Mouse (Mus musculus) G1E-ER4 (cell line): ENCODE results near the gene Gorasp2. TPM values are rescaled to one million over a fixed set of nuclear protein-coding genes. Genes with fewer than 3 reads are reported as not detected.

ENCODE experiments used
- GATA1 ChIP-seq: IDR thresholded peaks from one replicate; pipeline ENCODE4 v1.8.0; 2012; ENCODE audit warnings: low read length, inconsistent platforms
- polyA plus RNA-seq: library from polyadenylated mRNA; stranded (reverse); fragments of >175 nt; gene quantifications from 2 replicates; pipeline ENCODE4 v1.2.3, GENCODE M21; 2012

Gorasp2 gene
- polyA plus RNA-seq, 1 experiment, result 67.5 TPM

DNA sequence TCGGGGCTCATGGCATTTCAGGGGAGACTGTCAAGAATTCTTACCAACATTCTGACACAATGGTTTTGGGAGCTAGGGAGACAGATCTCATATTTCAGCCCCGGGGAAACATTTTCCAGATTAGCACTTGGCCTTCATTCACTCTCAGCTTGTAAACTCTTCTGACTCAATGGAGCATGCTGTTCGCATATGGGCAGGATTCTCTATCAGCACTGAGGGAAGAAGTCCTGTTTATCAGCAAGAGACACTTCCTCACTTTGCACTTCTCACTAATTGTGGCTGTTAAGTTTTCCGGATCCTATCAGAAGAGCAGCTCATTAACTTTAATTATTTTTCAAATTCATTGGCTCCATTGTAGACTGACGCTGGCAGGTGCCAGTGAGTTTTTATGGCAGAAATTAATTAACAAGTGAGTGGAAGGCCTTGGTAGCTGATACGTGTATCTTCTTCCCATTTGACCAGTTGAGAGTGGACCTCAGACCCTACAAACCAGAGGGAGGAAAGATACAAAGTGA, 16.1 kb upstream of the Gorasp2 start:
- TF ChIP-seq GATA1, result no peak

- TF ChIP-seq GATA1, result no peak
Observed at GRCm38 (mm10) chr2:70647681-70648080, 13.7 kb upstream of the Gorasp2 start.

DNA sequence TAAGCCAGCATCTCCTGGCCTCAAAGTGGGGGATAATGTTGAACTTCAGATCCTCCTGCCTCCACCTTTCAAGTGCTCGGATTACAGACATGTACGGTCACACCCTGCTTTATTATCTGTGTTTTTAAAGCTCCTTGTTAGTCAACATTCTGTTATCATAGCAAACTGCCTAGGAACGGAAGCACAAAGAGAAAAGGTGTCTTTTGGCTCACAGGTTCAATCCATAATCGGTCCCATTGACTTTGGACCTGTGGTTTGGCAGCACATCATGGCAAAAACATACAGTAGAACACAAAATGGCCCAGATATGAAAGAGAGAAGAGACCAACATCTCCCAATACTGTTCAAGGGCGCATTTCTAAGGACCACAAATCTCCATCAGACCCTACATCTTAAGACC, 13.1 kb upstream of the Gorasp2 start:
- TF ChIP-seq GATA1, result no peak

- TF ChIP-seq GATA1, result no peak
Observed at GRCm38 (mm10) chr2:70649471-70649870, 11.9 kb upstream of the Gorasp2 start.

DNA sequence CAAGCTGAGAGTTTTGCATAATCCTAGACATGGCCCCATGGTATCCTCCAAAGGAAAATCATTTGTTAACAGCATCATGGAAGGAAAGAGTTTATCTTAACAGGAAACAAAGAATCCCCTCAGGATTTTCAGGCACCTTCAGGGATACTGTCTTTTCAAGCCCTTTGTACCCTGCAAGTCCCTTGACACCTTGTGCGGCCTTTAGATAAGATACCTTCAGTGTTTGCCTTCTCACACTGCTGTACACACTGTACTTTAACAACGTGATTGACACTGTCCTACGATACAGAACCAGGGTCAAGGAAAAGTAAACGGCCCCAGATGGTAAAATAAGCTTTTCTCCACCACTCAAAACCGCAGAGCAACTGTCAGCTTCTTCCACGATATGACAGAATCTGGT, 9.6 kb upstream of the Gorasp2 start:
- TF ChIP-seq GATA1, result no peak

- TF ChIP-seq GATA1, result no peak
Observed at GRCm38 (mm10) chr2:70657083-70657482, 4.3 kb upstream of the Gorasp2 start.

DNA sequence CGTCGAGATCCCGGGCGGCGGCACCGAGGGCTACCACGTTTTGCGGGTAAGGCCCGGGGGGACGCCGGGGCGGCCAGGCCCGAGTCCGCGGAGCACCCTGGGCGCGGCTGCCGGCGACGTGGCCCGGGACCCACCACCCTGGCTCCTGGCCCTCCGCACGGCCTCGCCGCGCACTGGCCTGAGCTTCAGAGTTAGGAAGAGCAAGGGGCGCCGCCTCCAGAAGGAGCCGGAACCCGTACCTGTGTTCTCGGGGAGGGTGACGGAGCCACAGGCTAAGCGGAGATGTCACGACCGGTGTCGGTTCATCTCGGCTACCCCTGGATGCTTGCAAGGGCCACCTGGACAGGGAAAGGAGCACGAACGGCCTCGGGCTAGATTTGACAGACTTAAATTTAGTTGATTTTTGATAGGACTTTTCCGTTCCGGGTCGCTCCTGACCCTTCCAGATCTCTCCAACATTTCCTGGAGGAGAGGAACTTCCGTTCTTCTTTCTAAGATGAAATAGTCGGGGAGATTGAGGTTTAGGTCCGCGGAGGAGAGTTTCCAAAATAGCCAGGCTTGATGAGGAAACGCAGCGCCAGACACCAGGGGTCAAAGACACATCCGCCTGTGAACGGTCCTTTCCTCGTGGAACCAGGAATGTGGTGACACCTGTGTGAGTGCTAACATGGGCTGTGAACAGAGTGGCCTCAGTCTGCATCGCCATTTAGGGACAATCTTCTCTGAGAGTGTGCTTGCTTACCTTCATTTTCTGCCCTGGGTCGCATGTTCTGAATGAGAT, 529 bp downstream of the Gorasp2 start, which contains the start of gene Gm26558:
TSS of gene Gm26558 (minus strand) at position 394 of the 781 bp plus-strand sequence.
- TF ChIP-seq GATA1, result no peak

- TF ChIP-seq GATA1, result no peak
Observed at GRCm38 (mm10) chr2:70663764-70664163, 2.4 kb downstream of the Gorasp2 start.

DNA sequence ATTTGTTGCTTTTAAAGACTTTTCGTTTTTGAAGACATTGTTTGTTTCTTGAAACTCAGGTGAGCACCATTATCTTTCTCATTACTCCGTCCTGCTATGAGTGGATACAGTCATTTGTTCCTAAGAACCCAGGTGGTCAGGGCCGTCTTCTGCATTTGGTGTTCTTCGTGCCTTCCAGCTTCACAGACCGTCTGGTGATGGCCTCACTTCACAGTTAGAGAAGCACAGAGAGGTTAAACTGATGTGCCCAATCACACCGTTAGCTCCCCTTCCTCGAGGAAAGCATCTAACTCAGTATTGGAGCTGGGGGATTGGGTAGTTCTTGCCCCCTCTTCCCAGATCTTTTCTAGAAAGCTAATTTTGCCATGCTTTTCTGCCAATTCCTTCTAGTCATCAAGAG, 5.6 kb downstream of the Gorasp2 start:
- TF ChIP-seq GATA1, result no peak

GRCm38 (mm10) chr2:70669241-70669640, 7.9 kb downstream of the Gorasp2 start:
- no peak for TF ChIP-seq GATA1

DNA sequence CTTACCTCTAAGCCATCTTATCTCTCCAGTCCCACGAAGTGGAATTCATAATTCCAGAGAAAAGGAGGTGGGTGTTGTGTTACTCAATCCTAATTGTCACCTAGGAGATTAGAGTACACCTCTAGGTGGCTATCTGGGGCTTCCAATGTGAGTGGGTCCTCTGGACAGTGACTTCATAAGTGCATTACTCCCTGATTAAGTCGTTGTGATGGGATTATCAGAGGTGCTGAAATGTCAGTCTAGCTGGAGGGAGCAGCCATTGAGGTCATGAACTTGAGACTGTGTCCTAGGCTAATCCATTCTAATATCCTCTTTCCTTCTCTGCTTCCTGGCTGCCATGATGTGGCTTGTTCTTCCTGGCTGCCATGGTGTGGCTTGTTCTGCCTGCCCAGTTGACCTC, 8.5 kb downstream of the Gorasp2 start:
- no peak for TF ChIP-seq GATA1

DNA sequence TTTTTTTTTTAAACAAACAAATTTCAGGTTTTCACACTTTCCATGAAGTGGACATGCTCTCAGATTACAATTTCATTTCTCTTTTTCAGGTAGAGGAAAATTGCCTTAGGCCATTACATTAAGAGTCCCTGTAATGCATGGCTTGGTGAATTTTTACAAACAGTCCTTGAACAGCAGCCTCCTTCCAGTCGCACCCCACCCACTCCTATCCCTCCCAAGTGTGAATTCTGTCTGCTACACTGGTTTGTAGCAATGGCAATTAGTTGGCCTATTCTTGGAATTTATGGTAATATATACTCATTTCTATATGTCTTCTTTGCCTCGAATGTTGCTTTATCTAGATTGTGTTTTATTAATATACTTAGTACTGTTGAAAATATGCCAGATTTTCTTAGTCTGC, 11.1 kb downstream of the Gorasp2 start:
- TF ChIP-seq GATA1, result no peak

DNA sequence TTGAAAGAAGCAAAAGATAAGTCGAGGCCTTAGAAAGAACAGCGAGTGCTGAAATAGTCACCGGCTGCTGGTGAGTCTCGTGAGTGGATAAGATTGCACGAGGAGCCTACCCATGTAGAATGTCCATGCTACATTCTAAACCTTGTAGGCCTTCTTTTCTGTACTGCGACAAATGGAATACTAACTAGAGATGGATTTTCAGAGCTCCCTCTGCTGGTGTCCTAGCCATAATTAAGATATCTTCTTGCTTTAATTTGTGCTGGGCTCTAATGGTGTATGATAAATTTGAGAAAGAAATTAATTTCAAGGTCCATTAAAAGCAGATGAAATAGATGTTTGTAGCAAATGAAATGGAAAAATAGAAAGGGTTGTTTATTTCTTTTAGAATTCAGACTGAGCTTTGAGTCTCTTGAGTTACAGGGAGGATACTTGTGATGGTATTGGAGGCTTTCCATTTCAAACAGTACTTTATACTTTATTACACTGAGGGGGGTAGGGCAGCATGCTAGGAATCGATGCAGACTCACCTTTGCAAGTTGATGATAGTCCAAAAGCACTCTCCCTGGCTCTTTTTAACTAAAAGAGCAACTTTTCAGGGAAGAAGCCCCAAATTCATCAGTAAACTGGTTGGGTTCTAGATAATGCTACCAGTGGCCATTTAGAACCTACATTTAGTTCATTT, 12.2 kb downstream of the Gorasp2 start:
- TF ChIP-seq GATA1, result no peak

DNA sequence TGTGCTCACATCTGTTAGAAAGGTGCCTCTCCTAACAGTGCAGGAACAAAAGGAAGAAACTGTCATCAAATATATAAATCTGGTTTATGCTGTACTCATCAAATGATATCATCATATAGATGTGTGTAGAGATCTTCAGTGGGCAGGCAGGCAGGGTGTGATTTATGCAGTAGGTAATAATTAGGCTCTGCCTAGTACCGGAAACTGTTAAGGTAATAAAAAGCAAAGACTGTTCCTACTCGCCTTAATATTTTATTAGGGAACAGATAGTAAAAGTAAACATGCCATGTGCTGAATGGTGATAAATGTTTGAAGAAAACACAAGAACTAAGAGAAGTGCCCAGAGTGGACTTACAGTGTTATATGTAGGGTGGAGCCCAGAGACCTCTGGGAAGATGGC, 20.9 kb downstream of the Gorasp2 start:
- TF ChIP-seq GATA1, result no peak

DNA sequence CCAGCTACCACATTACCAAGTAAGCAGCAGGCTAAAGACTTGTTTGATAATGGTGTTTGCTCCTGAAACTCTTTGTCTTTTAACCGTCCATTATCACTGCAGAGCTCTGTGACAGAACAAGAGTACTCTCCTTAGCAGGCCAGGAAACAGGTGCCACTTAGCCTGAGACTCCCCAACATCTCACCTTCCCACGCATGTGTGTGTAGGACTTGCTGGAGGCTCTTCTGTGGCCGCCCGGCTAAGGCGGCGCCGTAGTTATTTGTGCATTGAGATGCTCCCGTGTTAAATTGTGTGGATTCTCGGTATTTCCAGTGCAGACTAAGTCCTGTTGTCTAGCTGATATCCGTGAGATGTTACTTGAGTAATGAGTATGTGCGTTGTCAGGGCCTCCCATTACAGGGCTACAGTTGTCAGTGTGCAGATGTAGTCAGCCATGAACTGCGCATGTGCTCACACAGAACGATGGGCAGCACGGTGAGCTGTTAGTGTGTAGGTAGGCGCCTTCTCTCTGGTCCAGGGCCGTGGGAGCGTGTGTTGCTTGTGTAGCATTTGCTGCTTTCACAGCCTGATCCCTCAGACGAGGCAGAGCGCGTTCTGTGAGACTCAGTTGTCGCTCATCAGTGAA, 27.2 kb downstream of the Gorasp2 start:
- TF ChIP-seq GATA1, result no peak

DNA sequence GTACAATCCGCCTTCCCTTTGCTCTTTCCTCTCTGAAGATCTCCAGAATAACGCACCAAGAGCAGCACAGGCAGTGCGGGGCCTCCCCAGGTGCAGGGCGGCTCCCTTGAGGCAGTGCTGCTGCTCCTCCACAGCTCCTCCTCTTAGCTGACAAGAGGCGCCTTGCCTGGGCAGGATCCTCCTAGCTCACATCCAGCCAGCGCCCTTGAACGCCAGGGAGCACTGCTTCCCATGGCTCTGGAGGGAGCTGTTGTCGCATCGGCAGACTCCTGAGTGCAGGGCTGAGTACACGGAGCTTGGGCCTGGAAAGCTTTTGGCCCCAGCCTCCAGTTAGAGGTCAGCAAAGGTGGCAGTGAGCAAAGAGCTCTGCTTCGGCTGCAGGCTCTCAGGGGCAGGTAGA, 28.8 kb downstream of the Gorasp2 start:
- TF ChIP-seq GATA1, result no peak
